Mouse (Mus musculus) intestine, postnatal 0 days (tissue): ENCODE data around the gene Esf1. TPM values are rescaled to one million over a fixed set of nuclear protein-coding genes. Genes with fewer than 3 reads are reported as not detected.
A peak's percentile ranks its signal among the peaks of the same experiment; 100 is the strongest.

Experiments used
- ATAC-seq: fragments of 200-750 bp; cut with Nextera tagmentation; 2 replicates; pipeline ENCODE4 v1.8.0; 2017; ENCODE audit warnings: mild to moderate bottlenecking, moderate TSS enrichment, moderate library complexity
- H3K27ac ChIP-seq: fragments of 300-500 bp; sonication (generic); 2 replicates; pipeline ENCODE4 v1.5.1; 2014; ENCODE audit warnings: mild to moderate bottlenecking, low read depth, low read length, moderate library complexity
- H3K27me3 ChIP-seq: fragments of 300-500 bp; sonication (generic); replicated peaks from 2 replicates; pipeline ENCODE4 v1.6.1; 2014; ENCODE audit warnings: low read length, mixed read lengths; ENCODE audit not compliant: control insufficient read depth, insufficient read depth
- H3K36me3 ChIP-seq: fragments of 300-500 bp; sonication (generic); 2 replicates; pipeline ENCODE4 v1.6.1; 2014; ENCODE audit warnings: mild to moderate bottlenecking, moderate library complexity; ENCODE audit not compliant: control insufficient read depth, insufficient read depth
- H3K4me1 ChIP-seq: fragments of 300-500 bp; sonication (generic); replicated peaks from 2 replicates; pipeline ENCODE4 v1.6.1; 2014; ENCODE audit warnings: antibody characterized with exemption, low read length, mixed read lengths; ENCODE audit not compliant: control insufficient read depth, insufficient read depth
- H3K4me2 ChIP-seq: fragments of 300-500 bp; sonication (generic); replicated peaks from 2 replicates; pipeline ENCODE4 v1.6.1; 2014; ENCODE audit warnings: low read depth, mild to moderate bottlenecking, moderate library complexity
- H3K4me3 ChIP-seq: fragments of 300-500 bp; sonication (generic); 2 replicates; pipeline ENCODE4 v1.5.1; 2014; ENCODE audit warnings: low read depth, low read length
- H3K9ac ChIP-seq: fragments of 300-500 bp; sonication (generic); 2 replicates; pipeline ENCODE4 v1.6.1; 2014; ENCODE audit warnings: mild to moderate bottlenecking, low read depth, low read length
- H3K9me3 ChIP-seq: fragments of 300-500 bp; sonication (generic); 2 replicates; pipeline ENCODE4 v1.6.1; 2016; ENCODE audit warnings: mixed run types; ENCODE audit not compliant: control insufficient read depth
- CTCF ChIP-seq: sonication (generic); IDR thresholded peaks from 2 replicates; pipeline ENCODE4 v1.5.1; 2016; ENCODE audit warnings: low read depth, mild to moderate bottlenecking, control low read depth, antibody characterized with exemption, moderate library complexity
- WGBS: fragments of 180-500 bp; shearing (Covaris S2); extraction: QIAGEN DNeasy Blood & Tissue Kit; methylation state at CpG from one replicate; pipeline ENCODE4 v1.1.7; 2014; 5-methylcytosine and 5-hydroxymethylcytosine counted together
- polyA plus RNA-seq: library from polyadenylated mRNA; unstranded; fragments of >200 nt; fragmentation: Nextera tagmentation; extraction: Ambion mirVana; gene quantifications from 2 replicates; pipeline ENCODE4 v1.2.1, GENCODE M21; 2015

Esf1 gene
- polyA plus RNA-seq, 1 experiment from 2014 or later = 12.0 TPM

GRCm38 (mm10) chr2:140125516-140125915, 44.8 kb downstream of the Esf1 start:
- no peak overlapping the region for H3K4me2 ChIP-seq
- no peak overlapping the region for H3K9ac ChIP-seq
- no peaks in the 10 kb centered on the region for H3K27me3 ChIP-seq
- WGBS = 95% methylated on average over 2 of the region's 2 CpGs
- peak; percentile 36; the same call in 1 of the 2 replicates for TF ChIP-seq CTCF
- no peaks in the 10 kb centered on the region for H3K4me1 ChIP-seq
- no peak for ATAC-seq
- no peak overlapping the region for H3K4me3 ChIP-seq
- H3K36me3 ChIP-seq = peaks cover 49% of the 10 kb centered on the region
- no peaks in the 10 kb centered on the region for H3K9me3 ChIP-seq
- H3K27ac ChIP-seq = no peak overlapping the region

- no peak for ATAC-seq
- Histone ChIP-seq H3K27ac (no peak overlapping the region), H3K27me3 (no peaks in the 10 kb centered on the region), H3K4me1 (no peaks in the 10 kb centered on the region), H3K4me3 (no peak overlapping the region), H3K4me2 (no peak overlapping the region), H3K9ac (no peak overlapping the region), H3K9me3 (no peaks in the 10 kb centered on the region), H3K36me3 (no peaks in the 10 kb centered on the region)
- 82% methylated on average over 8 of the region's 8 CpGs for WGBS
- no peak for TF ChIP-seq CTCF
These were observed 56.5 kb downstream of the Esf1 start for GRCm38 (mm10) chr2:140113851-140114250.

DNA sequence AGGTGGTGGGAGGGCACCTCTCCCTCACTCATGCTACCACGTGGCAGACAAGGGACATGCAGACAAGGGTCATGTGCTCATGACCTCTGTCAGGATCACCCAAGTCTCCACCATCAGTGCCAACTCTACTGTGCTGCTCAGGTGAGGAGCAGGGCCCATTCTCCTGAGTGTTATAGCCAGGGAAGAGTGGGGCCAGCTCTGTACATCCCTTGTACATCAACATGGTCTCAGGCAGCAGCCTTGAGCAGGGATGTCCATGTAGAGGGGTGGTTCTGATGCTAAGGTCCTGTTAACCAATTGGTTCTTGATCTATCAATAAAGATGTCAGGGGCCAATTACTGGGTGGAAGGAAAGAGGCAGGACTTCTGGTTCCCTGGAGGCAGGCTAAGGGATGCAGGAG, 61.4 kb downstream of the Esf1 start:
- no peak for TF ChIP-seq CTCF
- no peak for ATAC-seq

GRCm38 (mm10) chr2:140107641-140108040, 62.7 kb downstream of the Esf1 start:
- no peak for ATAC-seq
- no peaks in the 10 kb centered on the region for H3K9me3 ChIP-seq
- no peaks in the 10 kb centered on the region for H3K4me1 ChIP-seq
- H3K27me3 ChIP-seq = no peaks in the 10 kb centered on the region
- no peak overlapping the region for H3K4me2 ChIP-seq
- no peaks in the 10 kb centered on the region for H3K36me3 ChIP-seq
- 82% methylated on average over 4 of the region's 4 CpGs for WGBS
- H3K9ac ChIP-seq = no peak overlapping the region
- no peak overlapping the region for H3K27ac ChIP-seq
- H3K4me3 ChIP-seq = no peak overlapping the region
- TF ChIP-seq CTCF = no peak

More for the DNA sequence above, 61.4 kb downstream of the Esf1 start:
- Histone ChIP-seq H3K4me1 (no peaks in the 10 kb centered on the region), H3K27me3 (no peaks in the 10 kb centered on the region), H3K9ac (no peak overlapping the region), H3K4me2 (no peak overlapping the region), H3K36me3 (no peaks in the 10 kb centered on the region), H3K9me3 (no peaks in the 10 kb centered on the region), H3K4me3 (no peak overlapping the region), H3K27ac (no peak overlapping the region)
- WGBS = 33% methylated on average over 1 of the region's 1 CpGs

- H3K27ac ChIP-seq = no peak overlapping the region
- H3K4me3 ChIP-seq = no peak overlapping the region
- H3K4me1 ChIP-seq = no peaks in the 10 kb centered on the region
- no peak for ATAC-seq
- WGBS = 63% methylated on average over 3 of the region's 3 CpGs
- no peaks in the 10 kb centered on the region for H3K27me3 ChIP-seq
- H3K4me2 ChIP-seq = no peak overlapping the region
- H3K36me3 ChIP-seq = no peaks in the 10 kb centered on the region
- TF ChIP-seq CTCF = no peak
- H3K9me3 ChIP-seq = no peaks in the 10 kb centered on the region
- no peak overlapping the region for H3K9ac ChIP-seq
These were observed 65.4 kb downstream of the Esf1 start for GRCm38 (mm10) chr2:140104951-140105350.

DNA sequence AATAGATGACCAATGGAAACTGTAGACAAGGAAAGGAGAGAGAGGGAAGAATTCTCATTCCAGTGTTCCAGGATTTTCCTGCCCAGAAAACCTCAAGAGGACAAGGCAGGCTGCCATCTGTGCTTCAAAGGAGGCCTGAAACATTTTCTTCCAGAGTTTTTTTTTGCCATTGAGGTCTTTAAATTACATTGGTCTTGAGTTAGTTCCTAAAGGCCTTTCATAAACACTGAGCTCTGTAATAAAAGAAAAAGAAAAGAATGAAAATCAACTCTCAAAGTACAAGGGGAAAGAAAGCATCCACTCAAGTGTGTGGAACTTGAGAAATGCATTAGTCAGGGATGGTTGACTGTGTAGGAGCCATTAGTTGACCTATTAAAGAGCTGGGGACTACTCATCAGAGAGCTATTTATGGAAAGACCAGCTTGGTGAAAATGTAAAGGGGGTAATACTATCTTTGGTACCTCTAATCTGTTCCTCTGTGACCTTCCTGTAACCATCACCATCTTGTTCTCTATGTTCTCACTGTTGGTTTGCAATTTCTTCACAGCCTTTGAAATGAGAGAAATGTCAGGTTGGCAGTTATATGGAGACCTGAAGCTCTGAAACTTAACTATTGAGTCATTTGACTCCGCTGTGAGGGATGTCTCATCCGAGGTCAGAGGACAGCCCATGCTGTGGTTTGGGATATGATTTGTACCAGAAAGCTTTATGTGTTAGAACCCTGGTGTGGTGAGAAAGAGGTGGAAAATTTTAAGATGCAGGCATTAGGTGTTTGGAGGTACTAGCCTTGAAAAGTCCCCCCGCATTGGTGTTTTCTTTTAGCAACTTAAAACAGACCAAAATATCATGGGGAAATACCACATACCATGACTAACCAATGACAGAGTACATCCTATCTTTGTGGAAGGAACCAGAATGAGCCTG, 69.6 kb downstream of the Esf1 start:
- no peaks in the 10 kb centered on the region for H3K4me1 ChIP-seq
- no peak for ATAC-seq
- H3K36me3 ChIP-seq = no peaks in the 10 kb centered on the region
- H3K9ac ChIP-seq = no peak overlapping the region
- no peak overlapping the region for H3K27ac ChIP-seq
- no peak overlapping the region for H3K4me3 ChIP-seq
- H3K9me3 ChIP-seq = no peaks in the 10 kb centered on the region
- no peak overlapping the region for H3K4me2 ChIP-seq
- H3K27me3 ChIP-seq = no peaks in the 10 kb centered on the region
- WGBS = 84% methylated on average over 3 of the region's 3 CpGs
- TF ChIP-seq CTCF = no peak
